Mouse (Mus musculus): ENCODE results near the gene Akap17b. TPM values are rescaled to one million over a fixed set of nuclear protein-coding genes. Genes with fewer than 3 reads are reported as not detected.

Gene Akap17b
- total and polyA plus RNA-seq, 3 experiments: 1.7 to 4.3 (median 2.9) TPM

DNA sequence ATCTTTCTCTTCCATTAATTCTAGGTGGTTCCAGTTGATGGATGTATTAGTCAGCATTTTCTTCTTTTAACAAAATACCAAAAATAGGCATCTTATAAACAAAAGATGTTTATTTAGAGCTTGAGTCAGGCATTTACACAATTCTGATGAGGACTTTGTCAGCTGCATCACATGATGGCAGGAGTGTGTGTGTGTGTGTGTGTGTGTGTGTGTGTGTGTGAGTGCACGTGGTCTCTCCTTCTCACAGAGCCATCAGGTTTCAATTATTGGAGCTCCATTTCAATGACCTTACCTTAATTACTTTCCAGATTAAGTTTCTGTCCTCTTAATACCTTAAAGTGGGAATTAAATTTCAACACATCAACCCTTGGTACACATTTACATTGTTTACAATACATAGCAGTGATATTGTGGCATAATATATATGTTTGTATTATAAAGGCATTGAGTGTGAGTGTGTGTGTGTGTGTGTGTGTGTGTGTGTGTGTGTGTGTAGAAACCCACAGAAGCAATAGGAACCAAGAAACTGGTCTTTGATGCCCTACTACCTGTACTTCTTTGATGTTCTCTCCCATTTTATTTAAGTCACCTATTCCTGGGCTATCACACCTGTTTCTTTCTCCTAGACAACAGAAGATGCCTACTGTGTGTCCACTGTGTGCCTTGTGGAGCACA lies 58.4 kb downstream of the Akap17b start:
- dilution Hi-C loops (cut with MboI; ENCODE audit: extremely low pct_ligation_motif_present, extremely low pct_unique_long_range_greater_than_20kb, low sequenced_read_pairs): no loop called here
- Histone ChIP-seq H3K4me2 (ENCODE audit: insufficient read depth, low read depth, poor library complexity, severe bottlenecking) (no peak overlapping the region), H3K4me3 (replicated peaks in 1 of 3; ENCODE audit: low read depth in 2 of 3, low read length in 2 of 3, poor library complexity in 1 of 3) (no peak overlapping the region), H3K9me3 (replicated peaks; ENCODE audit: low read length) (no peaks in the 10 kb centered on the region), H3K79me2 (replicated peaks; ENCODE audit: control insufficient read depth, extremely low read depth, insufficient read depth, poor library complexity, severe bottlenecking) (no peaks in the 10 kb centered on the region), H3K27ac (ENCODE audit: insufficient read depth, low read depth) (no peak overlapping the region), H3K4me1 (ENCODE audit: control insufficient read depth in 1 of 2, insufficient read depth in 2 of 2) (peaks cover 0 to 6% of the 10 kb centered on the region in 2 experiments; a peak in 1 of 4 replicates), H3K36me3 (replicated peaks in 1 of 2; ENCODE audit: control insufficient read depth in 1 of 2, insufficient read depth in 1 of 2, low read length in 1 of 2) (no peaks in the 10 kb centered on the region), H3K27me3 (replicated peaks) (no peaks in the 10 kb centered on the region), H3K9ac (ENCODE audit: insufficient read depth, low read depth) (no peak overlapping the region)
- no peak for DNase-seq (ENCODE audit: extremely low read depth)
- no peak for TF ChIP-seq IRF4 (IDR thresholded peaks at IDR 0.05; ENCODE audit: low read depth, low read length)
- in situ Hi-C loops (cut with MboI; ENCODE audit: low pct_ligation_motif_present, low pct_unique_long_range_greater_than_20kb, low sequenced_read_pairs): no loop called here

GRCm38 (mm10) chrX:36562079-36562478 lies 83.1 kb downstream of the Akap17b start:
- TF ChIP-seq ZNF384 (IDR thresholded peaks at IDR 0.05; ENCODE audit: low read depth, low read length) (peak; percentile 62), MYC (IDR thresholded peaks at IDR 0.05; ENCODE audit: low read depth, low read length) (no peak), ZKSCAN1 (IDR thresholded peaks at IDR 0.05; ENCODE audit: borderline replicate concordance, low read depth, low read length) (no peak), PAX5 (IDR thresholded peaks at IDR 0.05; ENCODE audit: low read length) (no peak)
- Histone ChIP-seq H3K36me3 (replicated peaks in 1 of 2; ENCODE audit: control insufficient read depth in 1 of 2, insufficient read depth in 1 of 2, low read length in 1 of 2) (no peaks in the 10 kb centered on the region), H3K27me3 (replicated peaks) (no peaks in the 10 kb centered on the region), H3K9me3 (replicated peaks; ENCODE audit: low read length) (no peaks in the 10 kb centered on the region), H3K4me3 (replicated peaks in 1 of 3; ENCODE audit: low read depth in 2 of 3, low read length in 2 of 3, poor library complexity in 1 of 3) (peak overlapping the region in 1 of 3 experiments; percentile 29), H3K4me2 (ENCODE audit: insufficient read depth, low read depth, poor library complexity, severe bottlenecking) (peak overlapping the region; percentile 75; the same call in 1 of the 2 replicates), H3K4me1 (ENCODE audit: control insufficient read depth in 1 of 2, insufficient read depth in 2 of 2) (no peaks in the 10 kb centered on the region), H3K27ac (ENCODE audit: insufficient read depth, low read depth) (no peak overlapping the region), H3K9ac (ENCODE audit: insufficient read depth, low read depth) (peak overlapping the region; percentile 48; the same call in 1 of the 2 replicates), H3K79me2 (replicated peaks; ENCODE audit: control insufficient read depth, extremely low read depth, insufficient read depth, poor library complexity, severe bottlenecking) (no peaks in the 10 kb centered on the region)
- DNase-seq (ENCODE audit: extremely low read depth): no peak
- in situ Hi-C loops (cut with MboI; ENCODE audit: low pct_ligation_motif_present, low pct_unique_long_range_greater_than_20kb, low sequenced_read_pairs): no loop called here
- dilution Hi-C loops (cut with MboI; ENCODE audit: extremely low pct_ligation_motif_present, extremely low pct_unique_long_range_greater_than_20kb, low sequenced_read_pairs): no loop called here

- dilution Hi-C loops (cut with MboI; ENCODE audit: extremely low pct_ligation_motif_present, extremely low pct_unique_long_range_greater_than_20kb, low sequenced_read_pairs): no loop called here
- H3K4me1 ChIP-seq (ENCODE audit: control insufficient read depth in 1 of 2, insufficient read depth in 2 of 2): no peaks in the 10 kb centered on the region
- no peaks in the 10 kb centered on the region for H3K36me3 ChIP-seq (replicated peaks in 1 of 2; ENCODE audit: control insufficient read depth in 1 of 2, insufficient read depth in 1 of 2, low read length in 1 of 2)
- peak; percentile 72 for DNase-seq (ENCODE audit: extremely low read depth)
- TF ChIP-seq RAD21 (IDR thresholded peaks at IDR 0.05; ENCODE audit: low read depth, low read length) (peak; percentile 80), MEF2A (IDR thresholded peaks at IDR 0.05; ENCODE audit: borderline replicate concordance, low read depth, low read length) (no peak), SIN3A (IDR thresholded peaks at IDR 0.05; ENCODE audit: low read length) (no peak), GABPA (IDR thresholded peaks at IDR 0.05; ENCODE audit: insufficient replicate concordance, low read depth, low read length) (no peak), SMC3 (IDR thresholded peaks at IDR 0.05; ENCODE audit: low read depth, low read length) (peak; percentile 80), CHD1 (IDR thresholded peaks at IDR 0.05; ENCODE audit: low read depth, low read length) (no peak), CTCF (conservative IDR thresholded peaks at IDR 0.05 in 1 of 2, IDR thresholded peaks at IDR 0.05 in 1 of 2; ENCODE audit: low read depth in 2 of 2, low read length in 2 of 2) (peak; percentile 67 to 81), RCOR1 (conservative IDR thresholded peaks at IDR 0.05; ENCODE audit: low read depth, low read length) (no peak), PAX5 (IDR thresholded peaks at IDR 0.05; ENCODE audit: low read length) (no peak), MXI1 (IDR thresholded peaks at IDR 0.05; ENCODE audit: low read depth, low read length) (no peak), TBP (conservative IDR thresholded peaks at IDR 0.05; ENCODE audit: low read depth, low read length) (no peak), NRF1 (IDR thresholded peaks at IDR 0.05; ENCODE audit: low read depth, low read length) (no peak), IRF4 (IDR thresholded peaks at IDR 0.05; ENCODE audit: low read depth, low read length) (peak; percentile 24; the same call in 1 of the 2 replicates), POLR2A (IDR thresholded peaks at IDR 0.05; ENCODE audit: low read depth, low read length) (no peak), JUND (conservative IDR thresholded peaks at IDR 0.05; ENCODE audit: low read depth, low read length) (no peak)
- H3K4me3 ChIP-seq (replicated peaks in 1 of 3; ENCODE audit: low read depth in 2 of 3, low read length in 2 of 3, poor library complexity in 1 of 3): peak overlapping the region in 1 of 3 experiments; percentile 29
- H3K9me3 ChIP-seq (replicated peaks; ENCODE audit: low read length): no peaks in the 10 kb centered on the region
- peak overlapping the region; percentile 48; the same call in 1 of the 2 replicates for H3K9ac ChIP-seq (ENCODE audit: insufficient read depth, low read depth)
- in situ Hi-C loops (cut with MboI; ENCODE audit: low pct_ligation_motif_present, low pct_unique_long_range_greater_than_20kb, low sequenced_read_pairs): no loop called here
- no peaks in the 10 kb centered on the region for H3K27me3 ChIP-seq (replicated peaks)
- no peak overlapping the region for H3K27ac ChIP-seq (ENCODE audit: insufficient read depth, low read depth)
- no peaks in the 10 kb centered on the region for H3K79me2 ChIP-seq (replicated peaks; ENCODE audit: control insufficient read depth, extremely low read depth, insufficient read depth, poor library complexity, severe bottlenecking)
- peak overlapping the region; percentile 75; the same call in 1 of the 2 replicates for H3K4me2 ChIP-seq (ENCODE audit: insufficient read depth, low read depth, poor library complexity, severe bottlenecking)
Observed at GRCm38 (mm10) chrX:36561650-36562049, 83.5 kb downstream of the Akap17b start.
